Mouse (Mus musculus): ENCODE results near the gene Gpx7. TPM values are rescaled to one million over a fixed set of nuclear protein-coding genes. Genes with fewer than 3 reads are reported as not detected.
"Not testable (repeated sequence)": the region's sequence is repeated elsewhere in the genome, so short reads cannot be mapped to it uniquely, and the experiment has no call there.

The Gpx7 gene
- total RNA-seq, 2 experiments from 2014 or later = 8.9 to 9.9 TPM

DNA sequence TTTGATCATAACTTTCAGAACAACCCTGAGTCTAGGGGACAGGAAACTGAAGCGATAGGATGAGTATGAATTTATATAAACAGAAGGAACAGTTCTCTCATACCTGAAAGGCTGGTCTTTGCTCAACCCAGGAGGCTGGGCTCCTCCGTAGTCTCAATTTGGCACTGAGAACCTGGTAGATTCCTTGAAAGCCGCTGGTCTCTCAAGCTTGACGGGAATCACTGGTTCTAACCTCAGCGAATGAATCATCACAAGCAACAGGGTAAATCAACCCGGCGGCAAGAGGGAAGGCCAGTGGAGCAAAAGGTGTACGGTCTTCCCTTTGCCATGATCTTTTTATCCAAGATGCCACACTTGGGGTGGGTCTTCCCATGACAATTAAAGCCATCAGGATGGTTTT is 49.3 kb downstream of the Gpx7 start:
- intact Hi-C loops (cut with DNase I) = no loop called here
- DNase-seq = no peak

DNA sequence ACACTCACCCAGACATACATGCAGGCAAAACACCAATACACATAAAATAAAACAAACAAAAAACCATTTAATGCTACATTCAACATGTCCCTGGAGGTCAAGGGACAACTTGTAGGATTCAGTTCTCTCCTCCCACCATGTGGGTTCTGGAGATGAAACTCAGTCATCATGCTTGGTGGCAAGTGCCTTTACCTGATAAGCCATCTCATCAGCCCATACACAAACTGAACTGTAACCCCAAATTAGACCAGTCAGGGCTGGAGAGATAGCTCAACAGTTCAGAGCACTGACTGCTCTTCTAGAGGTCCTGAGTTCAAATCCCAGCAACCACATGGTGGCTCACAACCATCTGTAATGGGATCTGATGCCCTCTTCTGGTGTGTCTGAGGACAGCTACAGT is 53.2 kb downstream of the Gpx7 start:
- DNase-seq; intact Hi-C loops (cut with DNase I): not testable (repeated sequence)

DNA sequence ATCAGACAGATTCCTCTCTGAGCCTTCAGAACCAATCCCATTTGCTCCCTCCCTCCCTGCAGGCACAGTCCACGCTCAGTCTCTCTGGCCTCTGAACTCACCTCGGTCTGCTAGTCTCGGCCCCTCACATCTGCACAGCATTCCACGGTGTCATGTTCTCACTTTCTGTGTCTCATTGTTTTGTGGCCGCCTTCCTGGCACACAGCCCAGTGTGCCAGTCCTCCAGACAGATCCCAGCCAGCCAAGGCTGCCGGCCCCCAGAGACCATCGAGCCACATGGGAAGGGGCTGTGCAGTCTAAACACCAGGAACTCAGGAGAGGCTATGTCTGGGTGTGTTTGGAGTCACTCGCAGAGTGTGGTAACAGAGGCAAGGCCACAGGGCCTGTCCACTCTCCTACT is 55.9 kb downstream of the Gpx7 start:
- intact Hi-C loops (cut with DNase I) = no loop called here

More for the DNA sequence above, 55.9 kb downstream of the Gpx7 start:
- peak; percentile 38 to 56 for DNase-seq

Other genes starting within 250 kb of the Gpx7 start
- 10 to 100 TPM; 30.6 to 33.2 TPM for gene Echdc2, start 241.5 kb downstream of the Gpx7 start, total RNA-seq (2021)
- under 1 TPM in 1 of 2 experiments, not detected in 1; 0.14 TPM for gene Zyg11a, start 188.9 kb downstream of the Gpx7 start, total RNA-seq (2021)
- gene Zyg11b, start 105.9 kb downstream of the Gpx7 start, total RNA-seq (2021) = 10 to 100 TPM; 37.8 to 39.9 TPM
- gene Coa7, start 78.8 kb downstream of the Gpx7 start, total RNA-seq (2021) = 10 to 100 TPM; 31.8 to 38.1 TPM
- gene Shisal2a, start 23.6 kb downstream of the Gpx7 start, total RNA-seq (2021) = not detected
- gene Tut4, start 52.5 kb upstream of the Gpx7 start, total RNA-seq (2021) = 10 to 100 TPM; 17.7 to 26.0 TPM
- 10 to 100 TPM; 15.3 to 18.4 TPM for gene Prpf38a, start 172.4 kb upstream of the Gpx7 start, total RNA-seq (2021)
- under 1 TPM in 1 of 2 experiments, not detected in 1; 0.19 TPM for gene Orc1, start 172.5 kb upstream of the Gpx7 start, total RNA-seq (2021)
- gene Cc2d1b, start 213.0 kb upstream of the Gpx7 start, total RNA-seq (2021) = 10 to 100 TPM; 15.6 to 16.3 TPM

Data from heart, postnatal 36 days (tissue).